Mouse (Mus musculus) bone marrow, adult 2 months (tissue): ENCODE results near the gene Fnip2.

Experiments
- CTCF ChIP-seq: fragments of 200-500 bp; IDR thresholded peaks from 2 replicates; pipeline ENCODE4 v1.5.1; 2011; ENCODE audit warnings: low read length, control low read depth; ENCODE audit not compliant: control insufficient read depth, insufficient read depth
- POLR2A ChIP-seq: fragments of 200-500 bp; IDR thresholded peaks from 2 replicates; pipeline ENCODE4 v1.6.1; 2011; ENCODE audit warnings: low read depth, mild to moderate bottlenecking, control low read depth, low read length, borderline replicate concordance; ENCODE audit not compliant: control insufficient read depth

GRCm38 (mm10) chr3:79443850-79444249 lies 123.7 kb downstream of the Fnip2 start:
- TF ChIP-seq CTCF (no peak), POLR2A (no peak)
